Mouse (Mus musculus) NIH3T3 (cell line): ENCODE data around the gene Smndc1.
A peak's percentile ranks its signal among the peaks of the same experiment; 100 is the strongest.

Source experiments
- DNase-seq: peaks from one replicate; pipeline ENCODE4 v3.0.0-alpha.2; 2012; ENCODE audit warnings: low read depth

Smndc1 gene

GRCm38 (mm10) chr19:53390495-53391007, at the start of gene Smndc1:
Gene Smndc1 (minus strand): TSS chr19:53390578.
- peak; percentile 100 for DNase-seq

- DNase-seq = no peak
Observed at GRCm38 (mm10) chr19:53439340-53439739, 49.0 kb upstream of the Smndc1 start.

GRCm38 (mm10) chr19:53437991-53438390, 47.6 kb upstream of the Smndc1 start:
- DNase-seq = no peak

GRCm38 (mm10) chr19:53437311-53437958, 47.1 kb upstream of the Smndc1 start:
- DNase-seq = no peak

- peak; percentile 72 for DNase-seq
Observed at GRCm38 (mm10) chr19:53433949-53434689, 43.7 kb upstream of the Smndc1 start.

GRCm38 (mm10) chr19:53431003-53431402, 40.6 kb upstream of the Smndc1 start:
- DNase-seq = no peak

- DNase-seq = peak; percentile 54
Observed at GRCm38 (mm10) chr19:53430356-53430755, 40.0 kb upstream of the Smndc1 start.

- DNase-seq = no peak
Observed at GRCm38 (mm10) chr19:53427817-53428216, 37.4 kb upstream of the Smndc1 start.

- DNase-seq = peak; percentile 42
Observed at GRCm38 (mm10) chr19:53427346-53427745, 37.0 kb upstream of the Smndc1 start.

- no peak for DNase-seq
Observed at GRCm38 (mm10) chr19:53425824-53426223, 35.4 kb upstream of the Smndc1 start.

GRCm38 (mm10) chr19:53424629-53425028, 34.3 kb upstream of the Smndc1 start:
- no peak for DNase-seq

GRCm38 (mm10) chr19:53423816-53424465, 33.6 kb upstream of the Smndc1 start:
- DNase-seq = no peak

- DNase-seq = no peak
Observed at GRCm38 (mm10) chr19:53423341-53423753, 33.0 kb upstream of the Smndc1 start.

- peak; percentile 37 for DNase-seq
Observed at GRCm38 (mm10) chr19:53422358-53423308, 32.3 kb upstream of the Smndc1 start.

GRCm38 (mm10) chr19:53421583-53422188, 31.3 kb upstream of the Smndc1 start:
- no peak for DNase-seq

- DNase-seq = peak; percentile 93
Observed at GRCm38 (mm10) chr19:53420924-53421582, 30.7 kb upstream of the Smndc1 start.

GRCm38 (mm10) chr19:53419834-53420233, 29.5 kb upstream of the Smndc1 start:
- peak; percentile 95 for DNase-seq

GRCm38 (mm10) chr19:53415198-53415597, 24.8 kb upstream of the Smndc1 start:
- DNase-seq = no peak

GRCm38 (mm10) chr19:53414650-53415049, 24.3 kb upstream of the Smndc1 start:
- DNase-seq = no peak

GRCm38 (mm10) chr19:53413617-53414380, 23.4 kb upstream of the Smndc1 start:
- peak; percentile 72 for DNase-seq
